Mouse (Mus musculus) intestine, embryonic 14.5 days (tissue): ENCODE results near the gene Gigyf2. TPM values are rescaled to one million over a fixed set of nuclear protein-coding genes. Genes with fewer than 3 reads are reported as not detected.

Experiments
- polyA plus RNA-seq: library from polyadenylated mRNA; unstranded; fragments of >200 nt; fragmentation: Nextera tagmentation; extraction: Ambion mirVana; gene quantifications from 2 replicates; pipeline ENCODE4 v1.2.1, GENCODE M21; 2014

The Gigyf2 gene
- polyA plus RNA-seq, 1 experiment from 2014 or later: 45.2 TPM

Other genes starting within 250 kb of the Gigyf2 start
- gene Alppl2, start 237.1 kb upstream of the Gigyf2 start, polyA plus RNA-seq: 0.08 TPM in 1 of 2 replicates, not detected in the other
- 8.5 and 16.5 TPM in 2 replicates for gene Alpi, start 225.4 kb upstream of the Gigyf2 start, polyA plus RNA-seq
- gene Akp3, start 202.0 kb upstream of the Gigyf2 start, polyA plus RNA-seq: not detected in 2 replicates
- gene Ecel1, start 170.5 kb upstream of the Gigyf2 start, polyA plus RNA-seq: 1.3 and 1.5 TPM in 2 replicates
- gene Prss56, start 143.7 kb upstream of the Gigyf2 start, polyA plus RNA-seq: not detected in 2 replicates
- not detected in 2 replicates for gene Chrnd, start 136.4 kb upstream of the Gigyf2 start, polyA plus RNA-seq
- not detected in 2 replicates for gene Chrng, start 122.3 kb upstream of the Gigyf2 start, polyA plus RNA-seq
- 131 and 141 TPM in 2 replicates for gene Eif4e2, start 113.1 kb upstream of the Gigyf2 start, polyA plus RNA-seq
- 0.16 TPM in 1 of 2 replicates, not detected in the other for gene Efhd1, start 62.6 kb upstream of the Gigyf2 start, polyA plus RNA-seq
- 0.38 and 1.0 TPM in 2 replicates for gene Kcnj13, start 67.7 kb downstream of the Gigyf2 start, polyA plus RNA-seq
- gene Snorc, start 143.3 kb downstream of the Gigyf2 start, polyA plus RNA-seq: not detected in 2 replicates
- gene Neu2, start 182.9 kb downstream of the Gigyf2 start, polyA plus RNA-seq: 3.9 and 4.4 TPM in 2 replicates
- 10.5 and 11.2 TPM in 2 replicates for gene Ngef, start 246.9 kb downstream of the Gigyf2 start, polyA plus RNA-seq